Mouse (Mus musculus): ENCODE results near the gene Ankrd35. TPM values are rescaled to one million over a fixed set of nuclear protein-coding genes. Genes with fewer than 3 reads are reported as not detected.
"Not testable (repeated sequence)": the region's sequence is repeated elsewhere in the genome, so short reads cannot be mapped to it uniquely, and the experiment has no call there.

The Ankrd35 gene
- total RNA-seq, 2 experiments from 2014 or later = not detected

DNA sequence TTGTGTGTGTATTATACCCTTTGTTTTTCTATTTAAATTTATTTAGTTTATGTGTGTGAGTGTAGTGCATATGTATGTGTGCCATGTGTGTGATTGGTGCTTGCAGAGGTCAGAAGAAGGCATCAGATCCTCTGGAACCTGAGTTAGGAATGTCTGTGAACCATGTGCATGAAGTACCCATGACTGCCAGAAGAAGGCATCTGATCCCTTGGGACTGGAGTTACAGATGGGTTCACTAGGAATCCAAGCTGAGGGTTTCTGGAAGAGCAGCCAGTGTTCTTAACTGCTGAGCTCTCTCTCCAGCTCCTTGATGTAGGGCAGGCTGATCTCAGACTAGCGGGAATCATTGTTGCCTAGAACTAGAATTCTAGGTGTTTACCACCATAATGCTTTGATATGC lies 68.1 kb downstream of the Ankrd35 start:
- no peak for ATAC-seq (replicated peaks; ENCODE audit: low FRiP score, poor library complexity, severe bottlenecking)

DNA sequence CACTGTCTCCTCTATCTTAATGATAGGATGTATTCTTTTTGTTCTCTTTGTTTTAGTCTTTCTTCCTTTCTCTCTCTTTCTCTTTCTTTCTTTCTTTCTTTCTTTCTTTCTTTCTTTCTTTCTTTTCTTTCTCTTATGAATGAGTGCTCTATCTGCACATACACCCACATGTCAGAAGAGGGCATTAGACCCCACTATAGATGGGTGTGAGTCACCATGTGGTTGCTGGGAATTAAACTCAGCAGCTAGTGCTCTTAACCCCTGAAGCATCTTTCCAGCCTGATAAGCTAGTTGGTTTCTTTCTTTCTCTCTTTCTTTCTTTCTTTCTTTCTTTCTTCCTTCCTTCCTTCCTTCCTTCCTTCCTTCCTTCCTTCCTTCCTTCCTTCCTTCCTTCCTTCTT lies 70.3 kb downstream of the Ankrd35 start:
- ATAC-seq (replicated peaks; ENCODE audit: low FRiP score, poor library complexity, severe bottlenecking) = not testable (repeated sequence)

Other genes starting within 250 kb of the Ankrd35 start
- not detected in 2 replicates for gene BC107364, start 217.8 kb upstream of the Ankrd35 start, total RNA-seq (2015; ENCODE audit: low replicate concordance)
- gene BC107364, start 217.8 kb upstream of the Ankrd35 start, total RNA-seq (2017; ENCODE audit: low replicate concordance) = not detected in 2 replicates
- gene Hfe2, start 145.0 kb upstream of the Ankrd35 start, total RNA-seq (2015; ENCODE audit: low replicate concordance) = not detected in 2 replicates
- gene Hfe2, start 145.0 kb upstream of the Ankrd35 start, total RNA-seq (2017; ENCODE audit: low replicate concordance) = 0.17 TPM in 1 of 2 replicates, not detected in the other
- gene Txnip, start 112.2 kb upstream of the Ankrd35 start, total RNA-seq (2015; ENCODE audit: low replicate concordance) = 125 and 174 TPM in 2 replicates
- 113 and 122 TPM in 2 replicates for gene Txnip, start 112.2 kb upstream of the Ankrd35 start, total RNA-seq (2017; ENCODE audit: low replicate concordance)
- not detected in 2 replicates for gene Gm16253, start 93.1 kb upstream of the Ankrd35 start, total RNA-seq (2015; ENCODE audit: low replicate concordance)
- gene Gm16253, start 93.1 kb upstream of the Ankrd35 start, total RNA-seq (2017; ENCODE audit: low replicate concordance) = not detected in 2 replicates
- gene Polr3gl, start 76.0 kb upstream of the Ankrd35 start, total RNA-seq (2015; ENCODE audit: low replicate concordance) = 7.3 and 17.7 TPM in 2 replicates
- gene Polr3gl, start 76.0 kb upstream of the Ankrd35 start, total RNA-seq (2017; ENCODE audit: low replicate concordance) = 3.9 and 16.5 TPM in 2 replicates
- gene Ankrd34a, start 73.5 kb upstream of the Ankrd35 start, total RNA-seq (2015; ENCODE audit: low replicate concordance) = not detected in 2 replicates
- gene Ankrd34a, start 73.5 kb upstream of the Ankrd35 start, total RNA-seq (2017; ENCODE audit: low replicate concordance) = not detected in 2 replicates
- not detected in 2 replicates for gene Lix1l, start 69.0 kb upstream of the Ankrd35 start, total RNA-seq (2015; ENCODE audit: low replicate concordance)
- gene Lix1l, start 69.0 kb upstream of the Ankrd35 start, total RNA-seq (2017; ENCODE audit: low replicate concordance) = not detected in 2 replicates
- 25.3 and 30.4 TPM in 2 replicates for gene Rbm8a, start 40.2 kb upstream of the Ankrd35 start, total RNA-seq (2015; ENCODE audit: low replicate concordance)
- gene Rbm8a, start 40.2 kb upstream of the Ankrd35 start, total RNA-seq (2017; ENCODE audit: low replicate concordance) = 16.4 and 18.5 TPM in 2 replicates
- 7.7 and 22.1 TPM in 2 replicates for gene Pex11b, start 34.8 kb upstream of the Ankrd35 start, total RNA-seq (2015; ENCODE audit: low replicate concordance)
- gene Pex11b, start 34.8 kb upstream of the Ankrd35 start, total RNA-seq (2017; ENCODE audit: low replicate concordance) = 2.6 and 7.1 TPM in 2 replicates
- gene Gm42957, start 34.7 kb upstream of the Ankrd35 start, total RNA-seq (2015; ENCODE audit: low replicate concordance) = not detected in 2 replicates
- gene Gm42957, start 34.7 kb upstream of the Ankrd35 start, total RNA-seq (2017; ENCODE audit: low replicate concordance) = not detected in 2 replicates
- not detected in 2 replicates for gene Itga10, start 24.5 kb upstream of the Ankrd35 start, total RNA-seq (2015; ENCODE audit: low replicate concordance)
- gene Itga10, start 24.5 kb upstream of the Ankrd35 start, total RNA-seq (2017; ENCODE audit: low replicate concordance) = 0.14 and 1.4 TPM in 2 replicates
- 3.8 and 11.0 TPM in 2 replicates for gene Pias3, start 26.3 kb downstream of the Ankrd35 start, total RNA-seq (2015; ENCODE audit: low replicate concordance)
- 2.2 and 3.2 TPM in 2 replicates for gene Pias3, start 26.3 kb downstream of the Ankrd35 start, total RNA-seq (2017; ENCODE audit: low replicate concordance)
- gene Nudt17, start 38.4 kb downstream of the Ankrd35 start, total RNA-seq (2015; ENCODE audit: low replicate concordance) = not detected in 2 replicates
- gene Nudt17, start 38.4 kb downstream of the Ankrd35 start, total RNA-seq (2017; ENCODE audit: low replicate concordance) = not detected in 2 replicates
- 11.3 and 15.9 TPM in 2 replicates for gene Polr3c, start 57.5 kb downstream of the Ankrd35 start, total RNA-seq (2015; ENCODE audit: low replicate concordance)
- gene Polr3c, start 57.5 kb downstream of the Ankrd35 start, total RNA-seq (2017; ENCODE audit: low replicate concordance) = 12.8 and 13.7 TPM in 2 replicates
- 33.4 and 41.6 TPM in 2 replicates for gene Rnf115, start 57.5 kb downstream of the Ankrd35 start, total RNA-seq (2015; ENCODE audit: low replicate concordance)
- gene Rnf115, start 57.5 kb downstream of the Ankrd35 start, total RNA-seq (2017; ENCODE audit: low replicate concordance) = 32.6 and 38.3 TPM in 2 replicates
- gene Pdzk1, start 159.2 kb downstream of the Ankrd35 start, total RNA-seq (2015; ENCODE audit: low replicate concordance) = 1.3 TPM in 1 of 2 replicates, not detected in the other
- gene Pdzk1, start 159.2 kb downstream of the Ankrd35 start, total RNA-seq (2017; ENCODE audit: low replicate concordance) = 1.4 and 5.4 TPM in 2 replicates
- not detected in 2 replicates for gene Cd160, start 159.2 kb downstream of the Ankrd35 start, total RNA-seq (2015; ENCODE audit: low replicate concordance)
- 0.70 TPM in 1 of 2 replicates, not detected in the other for gene Cd160, start 159.2 kb downstream of the Ankrd35 start, total RNA-seq (2017; ENCODE audit: low replicate concordance)
- 1.3 TPM in 1 of 2 replicates, not detected in the other for gene Gja5, start 234.6 kb downstream of the Ankrd35 start, total RNA-seq (2015; ENCODE audit: low replicate concordance)
- not detected in 2 replicates for gene Gja5, start 234.6 kb downstream of the Ankrd35 start, total RNA-seq (2017; ENCODE audit: low replicate concordance)
- gene Gpr89, start 235.2 kb downstream of the Ankrd35 start, total RNA-seq (2015; ENCODE audit: low replicate concordance) = 2.5 and 4.6 TPM in 2 replicates
- gene Gpr89, start 235.2 kb downstream of the Ankrd35 start, total RNA-seq (2017; ENCODE audit: low replicate concordance) = 4.7 and 6.0 TPM in 2 replicates

Measured in erythroblast, adult 5-6 weeks (primary cell).